Mouse (Mus musculus) lung, embryonic 16.5 days (tissue): ENCODE measurements around the gene Ttf1. TPM values are rescaled to one million over a fixed set of nuclear protein-coding genes. Genes with fewer than 3 reads are reported as not detected.

ENCODE experiments used
- ATAC-seq: fragments of 200-750 bp; cut with Nextera tagmentation; 2 replicates; pipeline ENCODE4 v1.8.0; 2017; ENCODE audit warnings: low read depth, mild to moderate bottlenecking, moderate library complexity
- H3K27ac ChIP-seq: fragments of 300-500 bp; sonication (generic); 2 replicates; pipeline ENCODE4 v1.5.1; 2014; ENCODE audit warnings: mild to moderate bottlenecking, control low read depth, low read length
- H3K27me3 ChIP-seq: fragments of 300-500 bp; sonication (generic); 2 replicates; pipeline ENCODE4 v1.6.1; 2014; ENCODE audit warnings: low read depth, low read length, mixed read lengths; ENCODE audit not compliant: control insufficient read depth, insufficient read depth
- H3K36me3 ChIP-seq: fragments of 300-500 bp; sonication (generic); 2 replicates; pipeline ENCODE4 v1.6.1; 2014; ENCODE audit warnings: low read length; ENCODE audit not compliant: control insufficient read depth, insufficient read depth
- H3K4me1 ChIP-seq: fragments of 300-500 bp; sonication (generic); replicated peaks from 2 replicates; pipeline ENCODE4 v1.6.1; 2014; ENCODE audit warnings: low read length, mixed read lengths; ENCODE audit not compliant: control insufficient read depth, insufficient read depth
- H3K4me2 ChIP-seq: fragments of 300-500 bp; sonication (generic); 2 replicates; pipeline ENCODE4 v1.6.1; 2014; ENCODE audit warnings: low read depth, low read length, control low read depth
- H3K4me3 ChIP-seq: fragments of 300-500 bp; sonication (generic); 2 replicates; pipeline ENCODE4 v1.5.1; 2014; ENCODE audit warnings: mild to moderate bottlenecking, low read length, control low read depth
- H3K9ac ChIP-seq: fragments of 300-500 bp; sonication (generic); 2 replicates; pipeline ENCODE4 v1.6.1; 2014; ENCODE audit warnings: low read length, control low read depth
- H3K9me3 ChIP-seq: fragments of 300-500 bp; sonication (generic); 2 replicates; pipeline ENCODE4 v1.6.1; 2016; ENCODE audit warnings: low read length; ENCODE audit not compliant: control insufficient read depth
- WGBS: fragments of 180-500 bp; shearing (Covaris S2); extraction: QIAGEN DNeasy Blood & Tissue Kit; methylation state at CpG from one replicate; pipeline ENCODE4 v1.1.7; 2014; 5-methylcytosine and 5-hydroxymethylcytosine counted together
- polyA plus RNA-seq: library from polyadenylated mRNA; unstranded; fragments of >200 nt; fragmentation: Nextera tagmentation; extraction: Ambion mirVana; gene quantifications from 2 replicates; pipeline ENCODE4 v1.2.1, GENCODE M21; 2015

The Ttf1 gene
- polyA plus RNA-seq, 1 experiment from 2014 or later = 12.2 TPM

GRCm38 (mm10) chr2:29031951-29032350, 28.1 kb upstream of the Ttf1 start:
- Histone ChIP-seq H3K4me2 (no peak overlapping the region), H3K9ac (no peak overlapping the region), H3K4me1 (peaks cover 2% of the 10 kb centered on the region; the same call in 1 of the 2 replicates), H3K27me3 (peaks cover 2% of the 10 kb centered on the region; the same call in 1 of the 2 replicates), H3K4me3 (no peak overlapping the region), H3K9me3 (no peaks in the 10 kb centered on the region), H3K27ac (no peak overlapping the region), H3K36me3 (no peaks in the 10 kb centered on the region)
- no peak for ATAC-seq
- WGBS = 85% methylated on average over 4 of the region's 4 CpGs

- 48% methylated on average over 20 of the region's 20 CpGs for WGBS
- H3K27ac ChIP-seq = no peak overlapping the region
- H3K4me3 ChIP-seq = no peak overlapping the region
- no peak for ATAC-seq
- H3K4me1 ChIP-seq = no peaks in the 10 kb centered on the region; the same call in 1 of the 2 replicates
- no peak overlapping the region for H3K9ac ChIP-seq
- H3K4me2 ChIP-seq = no peak overlapping the region
- no peaks in the 10 kb centered on the region for H3K36me3 ChIP-seq
- H3K9me3 ChIP-seq = no peaks in the 10 kb centered on the region
- peaks cover 2% of the 10 kb centered on the region; the same call in 1 of the 2 replicates for H3K27me3 ChIP-seq
These were observed 25.3 kb upstream of the Ttf1 start for GRCm38 (mm10) chr2:29034542-29035475.

DNA sequence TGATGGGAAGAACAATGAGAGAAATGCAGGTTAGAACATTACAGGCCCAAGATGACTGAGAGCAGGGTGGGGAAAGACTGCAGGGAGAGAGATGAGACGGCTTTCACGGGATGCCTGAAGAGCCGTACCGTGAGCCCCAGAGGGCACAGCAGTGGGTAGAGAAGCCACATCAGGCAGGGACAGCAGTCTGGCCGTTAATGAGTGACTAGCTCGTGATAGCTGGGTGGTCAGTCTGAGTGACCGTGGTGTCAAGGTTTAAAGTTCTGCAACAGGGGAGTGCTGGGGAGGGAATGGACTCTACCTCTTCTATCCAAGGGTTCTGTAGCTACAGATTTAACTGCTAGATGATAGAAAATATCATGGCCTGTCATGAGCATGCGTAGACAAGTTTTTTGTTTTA, 24.4 kb upstream of the Ttf1 start:
- Histone ChIP-seq H3K27me3 (peaks cover 10% of the 10 kb centered on the region), H3K36me3 (no peaks in the 10 kb centered on the region), H3K9me3 (no peaks in the 10 kb centered on the region), H3K9ac (no peak overlapping the region), H3K4me3 (no peak overlapping the region), H3K4me2 (no peak overlapping the region), H3K4me1 (no peaks in the 10 kb centered on the region; the same call in 1 of the 2 replicates), H3K27ac (no peak overlapping the region)
- 57% methylated on average over 8 of the region's 8 CpGs for WGBS
- no peak for ATAC-seq

- Histone ChIP-seq H3K9ac (no peak overlapping the region), H3K27ac (no peak overlapping the region), H3K4me1 (no peaks in the 10 kb centered on the region), H3K9me3 (no peaks in the 10 kb centered on the region), H3K36me3 (no peaks in the 10 kb centered on the region), H3K4me2 (no peak overlapping the region), H3K4me3 (no peak overlapping the region), H3K27me3 (peaks cover 22% of the 10 kb centered on the region)
- ATAC-seq = no peak
- WGBS = 20% methylated on average over 5 of the region's 5 CpGs
These were observed 20.3 kb upstream of the Ttf1 start for GRCm38 (mm10) chr2:29039741-29040140.

GRCm38 (mm10) chr2:29040594-29041476, 19.2 kb upstream of the Ttf1 start:
- no peaks in the 10 kb centered on the region for H3K9me3 ChIP-seq
- no peaks in the 10 kb centered on the region for H3K4me1 ChIP-seq
- H3K4me3 ChIP-seq = no peak overlapping the region
- no peak overlapping the region for H3K27ac ChIP-seq
- WGBS = 29% methylated on average over 18 of the region's 18 CpGs
- H3K36me3 ChIP-seq = no peaks in the 10 kb centered on the region
- ATAC-seq = no peak
- H3K27me3 ChIP-seq = peaks cover 22% of the 10 kb centered on the region
- H3K4me2 ChIP-seq = no peak overlapping the region
- H3K9ac ChIP-seq = no peak overlapping the region

DNA sequence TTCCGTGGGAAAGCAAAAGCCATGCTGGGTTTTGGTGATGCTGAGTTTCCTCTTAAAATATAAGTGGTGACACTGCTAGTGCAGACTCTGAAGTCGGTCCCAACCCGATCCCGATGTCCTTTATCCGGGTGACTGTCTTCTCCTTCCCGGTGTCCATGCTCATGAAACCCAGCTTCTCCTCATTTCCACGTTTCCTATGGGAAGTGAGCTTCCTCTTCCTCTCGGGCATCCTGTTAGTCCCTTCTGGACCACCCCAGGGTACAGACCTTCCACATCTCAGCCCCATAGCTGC, 18.6 kb upstream of the Ttf1 start:
- Histone ChIP-seq H3K36me3 (no peaks in the 10 kb centered on the region), H3K9ac (no peak overlapping the region), H3K4me2 (no peak overlapping the region), H3K27me3 (peaks cover 22% of the 10 kb centered on the region), H3K4me3 (no peak overlapping the region), H3K4me1 (no peaks in the 10 kb centered on the region), H3K27ac (no peak overlapping the region), H3K9me3 (no peaks in the 10 kb centered on the region)
- ATAC-seq = no peak
- 39% methylated on average over 8 of the region's 8 CpGs for WGBS

- Histone ChIP-seq H3K27me3 (peaks cover 22% of the 10 kb centered on the region), H3K27ac (no peak overlapping the region), H3K36me3 (no peaks in the 10 kb centered on the region), H3K4me2 (no peak overlapping the region), H3K4me1 (no peaks in the 10 kb centered on the region), H3K4me3 (no peak overlapping the region), H3K9me3 (no peaks in the 10 kb centered on the region), H3K9ac (no peak overlapping the region)
- ATAC-seq = no peak
- 87% methylated on average over 5 of the region's 5 CpGs for WGBS
These were observed 17.9 kb upstream of the Ttf1 start for GRCm38 (mm10) chr2:29042124-29042523.

DNA sequence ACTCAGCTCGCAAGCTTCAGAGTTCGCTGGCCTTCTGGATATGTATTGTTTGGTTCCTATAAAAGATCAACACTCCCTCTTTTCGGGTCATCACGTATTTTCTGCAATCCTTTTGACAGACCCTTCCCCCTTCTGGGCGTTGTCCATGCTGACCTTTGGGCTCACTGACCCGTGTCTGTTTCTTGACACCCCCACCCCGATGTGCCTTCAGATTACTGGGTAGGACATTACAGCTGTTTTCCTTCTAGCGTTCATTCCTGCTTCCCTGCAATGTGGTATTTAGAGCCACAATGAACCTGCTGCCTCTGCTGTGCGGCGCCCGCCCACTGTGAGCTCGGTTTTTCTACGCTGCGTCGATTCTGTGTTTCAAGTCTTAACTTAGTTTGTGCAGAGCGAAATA, 13.9 kb upstream of the Ttf1 start:
- Histone ChIP-seq H3K4me1 (no peaks in the 10 kb centered on the region), H3K27ac (no peak overlapping the region), H3K27me3 (peaks cover 9% of the 10 kb centered on the region), H3K9me3 (no peaks in the 10 kb centered on the region), H3K36me3 (no peaks in the 10 kb centered on the region), H3K4me3 (no peak overlapping the region), H3K9ac (no peak overlapping the region), H3K4me2 (no peak overlapping the region)
- no peak for ATAC-seq
- 60% methylated on average over 16 of the region's 16 CpGs for WGBS

GRCm38 (mm10) chr2:29051932-29052331, 8.1 kb upstream of the Ttf1 start:
- ATAC-seq = no peak
- no peaks in the 10 kb centered on the region for H3K36me3 ChIP-seq
- 42% methylated on average over 5 of the region's 5 CpGs for WGBS
- H3K4me3 ChIP-seq = no peak overlapping the region
- H3K4me2 ChIP-seq = no peak overlapping the region
- H3K9ac ChIP-seq = no peak overlapping the region
- no peaks in the 10 kb centered on the region for H3K9me3 ChIP-seq
- no peak overlapping the region for H3K27ac ChIP-seq
- peaks cover 8% of the 10 kb centered on the region for H3K4me1 ChIP-seq
- no peaks in the 10 kb centered on the region; the same call in 1 of the 2 replicates for H3K27me3 ChIP-seq
